Mouse (Mus musculus) cerebellum, postnatal 25 days (tissue): Measurements from ENCODE around the gene Slc11a2.

ENCODE experiments used
- DNase-seq, 2 experiments: peaks; one replicate each; pipeline ENCODE4 v3.0.0; 2021; ENCODE audit warnings: mixed read lengths in 2 of 2

Gene Slc11a2

GRCm38 (mm10) chr15:100424396-100425122 lies at the start of gene Slc11a2:
TSS of gene Slc11a2 (minus strand) at chr15:100425072.
- DNase-seq = no peak

GRCm38 (mm10) chr15:100473926-100474503 lies 49.1 kb upstream of the Slc11a2 start:
- no peak for DNase-seq

GRCm38 (mm10) chr15:100470037-100470436 lies 45.2 kb upstream of the Slc11a2 start:
- no peak for DNase-seq

- no peak for DNase-seq
These were observed 44.3 kb upstream of the Slc11a2 start for GRCm38 (mm10) chr15:100469189-100469545.

DNA sequence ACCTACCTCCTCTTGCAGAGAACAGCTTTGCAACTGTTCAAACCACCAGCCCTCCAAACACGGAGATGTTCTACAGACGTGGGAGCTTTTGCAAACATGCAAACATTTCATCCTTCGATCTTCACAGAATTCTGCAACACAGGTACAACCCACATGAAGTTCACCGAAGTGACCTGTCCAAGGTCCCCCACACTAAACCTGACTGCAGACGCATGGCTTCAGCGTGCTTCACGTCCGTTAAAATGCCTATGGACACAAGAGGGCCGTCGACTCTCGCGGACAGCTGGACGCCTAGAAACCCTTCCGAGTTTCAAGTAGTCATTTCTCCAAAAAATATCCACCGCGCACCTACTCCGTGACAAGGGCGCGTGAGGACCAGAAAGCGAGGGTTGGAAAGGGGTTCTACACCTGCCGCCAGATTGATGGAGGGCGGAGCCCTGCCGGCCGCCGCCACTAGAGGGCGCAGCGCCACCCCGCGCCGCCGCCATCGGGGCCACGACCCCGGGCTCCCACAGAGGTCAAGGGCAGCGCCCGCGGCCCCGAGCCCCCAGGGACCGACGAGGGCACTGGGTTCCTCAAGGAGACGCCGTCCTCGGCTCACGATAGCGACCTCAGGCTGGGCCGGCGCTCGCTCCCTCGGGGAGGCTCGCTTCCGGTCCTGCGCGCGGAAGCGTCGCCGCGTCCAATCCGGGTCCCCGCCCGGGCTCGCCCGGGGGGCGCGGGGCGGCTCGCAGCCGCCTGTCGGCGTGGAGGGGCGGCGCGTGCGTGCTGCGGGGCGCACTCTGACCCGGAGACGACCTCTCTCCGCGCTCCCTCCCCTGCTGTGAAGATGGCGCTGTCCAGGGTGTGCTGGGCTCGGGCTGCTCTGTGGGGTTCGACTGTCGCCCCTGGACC lies 43.7 kb upstream of the Slc11a2 start, which contains the start of gene Letmd1:
Gene Letmd1, plus strand, starts transcription at position 729 of the 894 bp plus-strand sequence.
- DNase-seq = peak; percentile 87 to 93

GRCm38 (mm10) chr15:100467738-100468137 lies 42.9 kb upstream of the Slc11a2 start:
- DNase-seq = no peak

- no peak for DNase-seq
These were observed 40.6 kb upstream of the Slc11a2 start for GRCm38 (mm10) chr15:100465432-100465831.

- peak; percentile 69 to 82 for DNase-seq
These were observed 38.8 kb upstream of the Slc11a2 start for GRCm38 (mm10) chr15:100463712-100464111.

DNA sequence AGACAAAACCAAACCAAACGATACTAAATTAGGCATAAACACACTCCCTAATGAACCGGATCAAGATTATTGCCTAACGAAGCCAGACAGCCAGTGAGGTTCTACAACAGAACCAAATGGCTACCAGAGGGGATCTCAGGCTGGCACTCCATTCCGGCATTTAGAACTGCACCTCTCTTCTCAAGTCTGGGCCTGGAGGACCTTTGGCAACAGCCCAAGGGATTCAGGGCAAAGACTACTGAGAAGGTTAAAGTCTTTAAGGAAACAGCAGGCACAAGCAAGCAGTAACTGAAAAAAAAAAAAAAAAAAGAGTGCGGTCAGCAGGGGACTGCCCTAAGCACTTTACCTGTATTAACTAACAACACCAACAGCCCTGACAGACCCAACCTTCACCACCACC lies 37.2 kb upstream of the Slc11a2 start:
- no peak for DNase-seq

DNA sequence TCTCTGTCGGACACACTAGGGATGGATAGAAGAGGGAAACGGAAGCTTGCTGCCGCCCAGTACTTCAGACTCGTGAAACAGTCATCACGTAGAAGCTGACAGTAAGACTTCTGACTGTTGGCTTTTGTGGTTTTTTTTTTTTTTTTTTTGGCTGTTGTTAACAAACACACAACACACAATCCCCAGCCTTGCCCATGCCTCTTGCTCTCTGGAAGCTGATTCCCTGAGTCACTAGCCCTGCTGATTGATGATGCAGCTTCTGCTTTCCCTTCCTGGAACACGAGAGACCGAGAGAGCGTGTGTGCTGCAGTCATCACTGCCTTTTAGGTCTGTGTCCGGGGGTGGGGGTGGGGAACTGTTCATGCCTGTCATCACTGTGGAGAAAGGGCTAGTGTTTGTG lies 36.8 kb upstream of the Slc11a2 start:
- no peak for DNase-seq

GRCm38 (mm10) chr15:100460942-100461341 lies 36.1 kb upstream of the Slc11a2 start:
- DNase-seq = no peak

DNA sequence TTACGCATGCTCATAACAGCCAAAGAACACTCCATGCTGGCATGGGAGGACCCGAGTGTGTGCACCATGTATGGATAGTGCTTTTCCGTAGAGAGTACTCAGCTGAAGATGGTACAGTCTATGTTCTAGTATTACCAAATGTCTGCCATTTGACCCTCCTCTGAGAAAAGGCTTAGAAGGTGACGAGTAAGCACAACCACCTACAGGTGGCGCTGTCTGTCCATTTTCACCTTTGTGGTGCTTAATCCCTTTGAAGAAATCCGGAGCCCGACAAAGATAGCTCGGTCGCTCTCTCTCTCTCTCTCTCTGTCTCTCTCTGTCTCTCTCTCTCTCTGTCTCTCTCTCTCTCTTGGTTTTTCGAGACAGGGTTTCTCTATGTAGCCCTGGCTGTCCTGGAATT lies 33.2 kb upstream of the Slc11a2 start:
- peak; percentile 65 to 83 for DNase-seq

DNA sequence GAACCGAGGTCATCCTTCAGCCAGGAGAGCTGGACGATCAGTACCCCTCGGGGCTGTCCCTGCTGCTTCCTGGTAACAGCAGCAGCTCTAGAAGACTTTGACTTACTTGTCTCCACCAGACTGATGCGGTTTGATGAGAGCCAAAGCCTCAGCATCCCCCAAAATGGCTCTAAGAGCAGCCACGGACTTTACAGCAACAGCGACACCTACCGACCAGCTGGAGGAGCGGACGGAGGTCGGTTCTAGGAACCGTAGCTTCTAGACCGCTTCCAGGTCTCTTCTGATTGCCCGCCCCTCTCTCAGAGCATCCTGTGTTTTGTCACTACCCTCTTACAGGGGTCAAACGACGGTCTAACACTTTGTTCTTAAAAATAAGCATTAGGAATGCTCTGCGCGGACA lies 32.5 kb upstream of the Slc11a2 start:
- DNase-seq = peak; percentile 74 to 88

- DNase-seq = no peak
These were observed 31.6 kb upstream of the Slc11a2 start for GRCm38 (mm10) chr15:100456356-100456991.

- DNase-seq = no peak
These were observed 27.6 kb upstream of the Slc11a2 start for GRCm38 (mm10) chr15:100452486-100452885.

DNA sequence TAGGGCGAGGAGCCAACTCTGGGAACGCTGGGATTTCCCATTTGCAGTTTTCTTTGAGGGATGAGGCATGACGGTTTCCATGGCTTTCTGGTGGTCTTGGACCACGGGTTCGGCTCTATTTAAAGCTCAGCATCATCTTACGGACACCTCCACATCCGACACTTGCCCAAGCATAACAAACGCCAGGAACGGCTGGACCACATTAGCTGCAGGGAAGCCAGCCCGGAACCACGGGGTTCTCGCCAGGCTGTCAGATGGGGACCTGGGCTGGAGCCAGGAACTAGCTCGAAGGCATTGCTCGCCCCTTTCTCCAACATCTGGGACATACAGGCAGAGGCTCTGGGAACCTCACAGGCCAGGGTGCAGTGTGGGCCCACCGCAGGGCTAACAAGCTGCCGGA lies 26.4 kb upstream of the Slc11a2 start:
- DNase-seq = peak; percentile 55 to 72

GRCm38 (mm10) chr15:100449495-100449894 lies 24.6 kb upstream of the Slc11a2 start:
- no peak for DNase-seq

GRCm38 (mm10) chr15:100448572-100448971 lies 23.7 kb upstream of the Slc11a2 start:
- DNase-seq = no peak

- DNase-seq = no peak
These were observed 22.0 kb upstream of the Slc11a2 start for GRCm38 (mm10) chr15:100446887-100447286.

- DNase-seq = peak; percentile 81 to 88
These were observed 18.5 kb upstream of the Slc11a2 start for GRCm38 (mm10) chr15:100443126-100443922.

DNA sequence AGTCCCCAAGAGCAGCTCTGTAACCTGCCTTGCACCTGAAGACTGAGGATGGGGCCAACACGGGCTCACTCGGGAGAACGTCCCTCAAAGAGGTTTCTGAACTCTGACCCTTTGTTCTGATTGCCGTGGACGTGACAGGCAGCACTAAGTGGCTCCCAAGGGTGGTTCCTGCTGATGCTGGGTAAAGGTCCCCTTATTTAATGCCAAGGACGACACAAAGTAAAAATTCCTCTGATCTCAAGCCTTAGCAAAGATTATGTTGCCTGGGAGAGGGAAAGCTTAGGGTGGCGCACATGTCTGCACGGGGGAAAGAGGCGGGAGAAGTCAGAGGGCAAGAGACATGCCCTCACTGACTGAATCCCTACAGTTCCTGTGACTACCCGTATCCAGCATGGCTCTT lies 11.6 kb upstream of the Slc11a2 start:
- DNase-seq = no peak

DNA sequence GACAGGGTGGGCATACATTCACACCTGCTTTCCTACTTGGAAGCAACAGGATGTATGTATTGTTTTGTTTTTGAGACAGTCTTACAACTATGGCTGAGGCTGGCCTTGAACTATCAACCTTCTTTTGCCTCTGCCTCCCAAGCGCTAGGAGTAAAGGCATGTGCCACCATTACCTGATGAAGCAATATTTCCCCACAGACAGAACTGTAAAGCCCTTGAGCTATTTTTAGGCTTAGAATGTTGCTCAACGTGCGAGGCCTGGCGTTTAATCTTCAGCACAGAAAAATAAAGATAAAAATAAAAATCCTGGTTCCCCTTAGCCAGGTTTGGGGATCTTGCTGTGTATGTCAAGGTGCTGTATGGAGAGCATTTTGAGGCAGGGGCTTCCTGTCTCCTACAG lies 11.2 kb upstream of the Slc11a2 start:
- DNase-seq = no peak
